In the genomic region with DNA sequence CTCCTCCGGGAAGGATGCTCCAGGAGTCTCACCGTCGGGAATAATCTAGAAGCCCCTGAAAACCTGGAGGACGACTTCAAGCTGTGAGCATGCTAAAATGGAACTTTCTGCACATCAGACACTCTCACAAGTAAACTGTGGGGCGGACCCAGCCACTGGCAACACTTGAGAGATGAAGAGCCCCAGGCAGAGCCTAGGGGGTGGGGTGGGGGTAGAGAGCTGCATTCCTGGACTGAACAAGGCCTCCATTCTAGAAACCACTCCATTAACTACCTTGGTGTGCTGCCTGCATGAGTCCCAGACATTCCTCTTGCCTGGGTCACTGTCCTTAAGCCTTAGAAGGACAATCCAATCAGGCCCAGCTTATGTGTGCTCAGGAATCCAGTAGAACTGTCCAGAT, we compare ENCODE assay signal across 19 mouse cellular contexts. TPM values are rescaled to one million over a fixed set of nuclear protein-coding genes. Genes with fewer than 3 reads are reported as not detected.
DNase-seq lines count a peak whose midpoint lies in the region; ATAC-seq and TF ChIP-seq lines count a peak whose summit lies in the region.
"Had no signal": no experiment of that assay in that cellular context is flagged by ENCODE, and none has a peak within 500 bp of the region (broad histone marks: within the 10 kb centered on the region; RNA-seq: fewer than 3 reads in every experiment).

No protein-coding gene starts in this region.

- no peaks in the 10 kb centered on the region for H3K36me3 ChIP-seq in kidney, embryonic 14.5 days (ENCODE audit: control insufficient read depth, insufficient read depth, low read length)
- no peaks in the 10 kb centered on the region for H3K36me3 ChIP-seq in midbrain, embryonic 11.5 days (ENCODE audit: control insufficient read depth, insufficient read depth, low read length)
- H3K36me3 ChIP-seq in midbrain, embryonic 15.5 days (replicated peaks), result no peaks in the 10 kb centered on the region
- H3K36me3 ChIP-seq in heart, adult 2 months (ENCODE audit: control insufficient read depth, insufficient read depth, low read length), result no peaks in the 10 kb centered on the region
- H3K36me3 ChIP-seq: heart, embryonic 15.5 days had no signal

- no peaks in the 10 kb centered on the region for H3K79me2 ChIP-seq in heart, adult 2 months (replicated peaks; ENCODE audit: control insufficient read depth, insufficient read depth, low read length)

- H3K4me1 ChIP-seq in kidney, embryonic 14.5 days (ENCODE audit: control insufficient read depth, insufficient read depth, low read length), result 0 out of 2 replicates have a peak, but pooled peaks cover 14% of the 10 kb centered on the region
- H3K4me1 ChIP-seq in midbrain, embryonic 11.5 days (ENCODE audit: control insufficient read depth, insufficient read depth, low read length), result peaks cover 25% of the 10 kb centered on the region
- peaks cover 19% of the 10 kb centered on the region for H3K4me1 ChIP-seq in midbrain, embryonic 15.5 days
- no peaks in the 10 kb centered on the region for H3K4me1 ChIP-seq in heart, adult 2 months (ENCODE audit: control insufficient read depth, insufficient read depth, low read length)

- no peak overlapping the region for H3K4me2 ChIP-seq in kidney, embryonic 14.5 days (replicated peaks; ENCODE audit: low read depth, low read length)
- no peak overlapping the region for H3K4me2 ChIP-seq in midbrain, embryonic 11.5 days
- H3K4me2 ChIP-seq in midbrain, embryonic 15.5 days, result no peak overlapping the region
- H3K4me2 ChIP-seq: heart, embryonic 15.5 days had no signal

- WGBS in kidney, embryonic 14.5 days, result 64% methylated on average over 5 of the region's 5 CpGs
- WGBS in midbrain, embryonic 11.5 days, result 14% methylated on average over 5 of the region's 5 CpGs
- 25% methylated on average over 5 of the region's 5 CpGs for WGBS in midbrain, embryonic 15.5 days
- WGBS in heart, adult 2 months, result 79% methylated on average over 5 of the region's 5 CpGs

- no peak for TF ChIP-seq POLR2A in heart, adult 2 months (IDR thresholded peaks at IDR 0.05; ENCODE audit: insufficient read depth, low read depth, low read length)

- no peak for TF ChIP-seq CTCF in heart, adult 2 months (IDR thresholded peaks at IDR 0.05)

- no peak for TF ChIP-seq EP300 in heart, adult 2 months (IDR thresholded peaks at IDR 0.05; ENCODE audit: insufficient read depth, low read depth, low read length)

- intact Hi-C loops in heart, adult 2 months (cut with DNase I), result no loop called here

- no peak for ATAC-seq in kidney, embryonic 14.5 days (ENCODE audit: low FRiP score, low TSS enrichment)
- no peak for ATAC-seq in midbrain, embryonic 11.5 days (ENCODE audit: low FRiP score)
- ATAC-seq in midbrain, embryonic 15.5 days (replicated peaks), result no peak
- ATAC-seq: forebrain, postnatal 0 days; hindbrain, postnatal 0 days had no signal

- H3K27me3 ChIP-seq in kidney, embryonic 14.5 days (ENCODE audit: control insufficient read depth, insufficient read depth, low read length), result no peaks in the 10 kb centered on the region
- H3K27me3 ChIP-seq in midbrain, embryonic 11.5 days (ENCODE audit: control insufficient read depth, insufficient read depth, low read length), result no peaks in the 10 kb centered on the region; the same call in 1 of the 2 replicates
- no peaks in the 10 kb centered on the region for H3K27me3 ChIP-seq in midbrain, embryonic 15.5 days (replicated peaks)
- no peaks in the 10 kb centered on the region for H3K27me3 ChIP-seq in heart, adult 2 months (ENCODE audit: control insufficient read depth, insufficient read depth, low read length)

- peak overlapping the region; percentile 17; the same call in 1 of the 2 replicates for H3K27ac ChIP-seq in kidney, embryonic 14.5 days (ENCODE audit: low read depth, low read length)
- peak overlapping the region; percentile 6; the same call in 1 of the 2 replicates for H3K27ac ChIP-seq in midbrain, embryonic 11.5 days (ENCODE audit: low read depth, low read length)
- H3K27ac ChIP-seq in midbrain, embryonic 15.5 days, result no peak overlapping the region
- no peak overlapping the region for H3K27ac ChIP-seq in heart, adult 2 months
- H3K27ac ChIP-seq: heart, embryonic 15.5 days; hindbrain, postnatal 0 days had no signal

- no peak for DNase-seq in kidney, adult 18-20 months
- no peak for DNase-seq in midbrain, embryonic 11.5 days (ENCODE audit: low spot score, missing footprints)
- peak; percentile 74 for DNase-seq in ZHBTc4 (ENCODE audit: low read depth, low spot score)
- DNase-seq in lung, postnatal 4 days, result peak; percentile 50 to 74
- DNase-seq in heart, adult 2 months, result no peak
- DNase-seq in urinary bladder, postnatal 36 days (ENCODE audit: low spot score in 2 of 2), result no peak
- DNase-seq: cerebellum, adult 2 months; forebrain, postnatal 0 days; kidney, postnatal 25 days; layer of hippocampus, postnatal 36 days; right cerebral cortex, postnatal 14 days; thymus, postnatal 14 days had no signal

- no peak overlapping the region for H3K9ac ChIP-seq in kidney, embryonic 14.5 days (ENCODE audit: low read depth, low read length)
- H3K9ac ChIP-seq in midbrain, embryonic 11.5 days (ENCODE audit: low read length), result no peak overlapping the region
- H3K9ac ChIP-seq in midbrain, embryonic 15.5 days, result no peak overlapping the region
- no peak overlapping the region for H3K9ac ChIP-seq in heart, adult 2 months (ENCODE audit: low read depth, low read length)
- H3K9ac ChIP-seq: forebrain, postnatal 0 days; heart, embryonic 15.5 days had no signal

- H3K9me3 ChIP-seq in kidney, embryonic 14.5 days (ENCODE audit: control insufficient read depth, low read length), result no peaks in the 10 kb centered on the region
- no peaks in the 10 kb centered on the region for H3K9me3 ChIP-seq in midbrain, embryonic 11.5 days (ENCODE audit: control insufficient read depth, low read length)
- no peaks in the 10 kb centered on the region for H3K9me3 ChIP-seq in midbrain, embryonic 15.5 days
- H3K9me3 ChIP-seq: heart, embryonic 15.5 days had no signal

- H3K4me3 ChIP-seq in kidney, embryonic 14.5 days (ENCODE audit: low read length), result no peak overlapping the region
- H3K4me3 ChIP-seq in midbrain, embryonic 11.5 days (ENCODE audit: low read depth, low read length), result no peak overlapping the region
- no peak overlapping the region for H3K4me3 ChIP-seq in midbrain, embryonic 15.5 days
- no peak overlapping the region for H3K4me3 ChIP-seq in heart, adult 2 months
- H3K4me3 ChIP-seq: heart, embryonic 15.5 days had no signal

RNA-seq across cellular contexts. Expression of a gene that starts 2.0 kb away (rescaled TPM):
- 3.7 and 5.2 TPM in 2 replicates for polyA plus RNA-seq in kidney, embryonic 14.5 days (2014; fragmentation: Nextera tagmentation; extraction: Ambion mirVana)
- 0.92 and 0.94 TPM in 2 replicates for polyA plus RNA-seq in midbrain, embryonic 11.5 days (2014; fragmentation: Nextera tagmentation; extraction: Ambion mirVana)
- 1.6 TPM in 2 replicates for polyA plus RNA-seq in midbrain, embryonic 15.5 days (2015; fragmentation: Nextera tagmentation; extraction: Ambion mirVana)
- 1 to 10 TPM; 4.6 to 6.7 TPM for total RNA-seq in heart, adult 2 months (2021)
- polyA plus RNA-seq in heart, adult 2 months (2012; rRNA removed), result 6.6 and 9.7 TPM in 2 replicates

RNA-seq across cellular contexts. Expression of a gene that starts 26.8 kb away (rescaled TPM):
- polyA plus RNA-seq in kidney, embryonic 14.5 days (2014; fragmentation: Nextera tagmentation; extraction: Ambion mirVana), result 0.19 TPM in 1 of 2 replicates, not detected in the other
- not detected in 2 replicates for polyA plus RNA-seq in midbrain, embryonic 11.5 days (2014; fragmentation: Nextera tagmentation; extraction: Ambion mirVana)
- not detected in 2 replicates for polyA plus RNA-seq in midbrain, embryonic 15.5 days (2015; fragmentation: Nextera tagmentation; extraction: Ambion mirVana)
- total RNA-seq in heart, adult 2 months (2021), result under 1 TPM in 1 of 2 experiments, not detected in 1; 0.13 TPM
- not detected in 2 replicates for polyA plus RNA-seq in heart, adult 2 months (2012; rRNA removed)
- total RNA-seq: forebrain, postnatal 0 days; hindbrain, postnatal 0 days; layer of hippocampus, postnatal 36 days; liver, adult 2 months had no signal
- polyA plus RNA-seq: brain, embryonic 14.5 days; cerebellum, adult 2 months; cortical plate, adult 2 months; forebrain, postnatal 0 days; heart, embryonic 15.5 days; hindbrain, postnatal 0 days; liver, adult 2 months had no signal

Comparison
In these comparisons a context has a peak if more than half of its experiments do, and no peak if none do; other contexts are left out.
1. H3K27ac ChIP-seq: peak in kidney, embryonic 14.5 days (single experiment) and midbrain, embryonic 11.5 days (single experiment); none in midbrain, embryonic 15.5 days (single experiment) and heart, adult 2 months (single experiment).
2. DNase-seq: peak in ZHBTc4 (single experiment) and lung, postnatal 4 days (2 of 2); none in kidney, adult 18-20 months (single experiment), midbrain, embryonic 11.5 days (single experiment), heart, adult 2 months (0 of 2) and urinary bladder, postnatal 36 days (0 of 2).